Mouse (Mus musculus) kidney, adult 2 months (tissue): ENCODE measurements around the gene Gnpat.

Experiments used
- CTCF ChIP-seq: fragments of 200-500 bp; conservative IDR thresholded peaks from 2 replicates; pipeline ENCODE4 v1.5.1; 2011; ENCODE audit warnings: low read depth, mild to moderate bottlenecking, control low read depth, low read length, moderate library complexity, mixed read lengths; ENCODE audit not compliant: insufficient read depth, insufficient read length
- POLR2A ChIP-seq: fragments of 200-500 bp; IDR thresholded peaks from one replicate; pipeline ENCODE4 v1.6.1; 2011; ENCODE audit warnings: low read depth, low read length, control low read depth

DNA sequence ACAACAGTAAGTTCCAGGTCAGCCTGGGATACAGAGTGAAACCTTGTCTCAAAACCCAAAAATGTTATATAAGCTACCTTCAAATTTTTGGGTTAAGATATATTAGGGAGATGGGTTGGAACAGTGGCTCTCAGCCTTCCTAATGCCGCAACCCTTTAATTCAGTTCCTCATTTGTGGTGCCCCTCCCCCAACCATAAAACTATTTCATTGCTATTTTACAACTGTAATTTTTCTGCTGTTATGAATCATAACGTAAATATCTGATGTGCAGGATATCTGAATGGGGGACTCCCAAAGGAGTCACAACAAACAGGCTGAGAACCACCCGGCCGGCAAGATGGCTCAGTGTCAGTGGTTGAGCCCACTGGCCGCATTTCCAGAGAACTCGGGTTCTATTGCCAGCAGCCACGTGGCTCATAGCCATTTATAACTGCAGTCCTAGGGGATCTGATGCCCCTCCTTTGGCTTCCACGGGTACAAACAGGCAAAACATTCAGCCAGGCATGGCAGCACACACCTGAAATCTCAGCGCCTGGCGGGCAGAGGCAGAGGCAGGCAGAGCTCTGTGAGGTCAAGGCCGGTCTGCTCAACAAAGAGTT is 59.8 kb downstream of the Gnpat start:
- TF ChIP-seq CTCF = no peak
- TF ChIP-seq POLR2A = no peak
